Mouse (Mus musculus) cerebellum, adult 11 months (tissue): ENCODE results near the gene Extl1.

ENCODE experiments used
- DNase-seq: peaks from one replicate; pipeline ENCODE4 v3.0.0; 2022

The Extl1 gene

DNA sequence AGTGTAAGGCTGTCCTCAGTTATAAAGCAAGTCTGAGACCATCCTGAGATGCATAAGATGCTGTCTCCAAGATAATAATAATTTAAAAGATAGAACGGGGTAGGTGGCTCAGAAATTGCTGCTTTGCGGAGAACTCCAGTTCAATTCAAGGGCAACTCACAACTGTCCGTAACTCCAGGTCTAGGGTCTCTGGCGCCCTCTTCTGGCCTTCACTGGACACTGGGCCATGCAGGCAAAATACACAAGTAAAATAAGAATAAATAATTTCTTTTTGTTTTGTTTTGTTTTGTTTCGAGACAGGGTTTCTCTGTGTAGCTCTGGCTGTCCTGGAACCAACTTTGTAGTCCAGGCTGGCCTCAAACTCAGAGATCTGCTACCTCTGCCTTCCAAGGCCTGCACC lies 4.7 kb upstream of the Extl1 start:
- peak; percentile 67 for DNase-seq

GRCm38 (mm10) chr4:134387268-134387667 lies 3.6 kb upstream of the Extl1 start:
- DNase-seq, result no peak

- DNase-seq, result no peak
Observed at GRCm38 (mm10) chr4:134379510-134379909, 4.1 kb downstream of the Extl1 start.

DNA sequence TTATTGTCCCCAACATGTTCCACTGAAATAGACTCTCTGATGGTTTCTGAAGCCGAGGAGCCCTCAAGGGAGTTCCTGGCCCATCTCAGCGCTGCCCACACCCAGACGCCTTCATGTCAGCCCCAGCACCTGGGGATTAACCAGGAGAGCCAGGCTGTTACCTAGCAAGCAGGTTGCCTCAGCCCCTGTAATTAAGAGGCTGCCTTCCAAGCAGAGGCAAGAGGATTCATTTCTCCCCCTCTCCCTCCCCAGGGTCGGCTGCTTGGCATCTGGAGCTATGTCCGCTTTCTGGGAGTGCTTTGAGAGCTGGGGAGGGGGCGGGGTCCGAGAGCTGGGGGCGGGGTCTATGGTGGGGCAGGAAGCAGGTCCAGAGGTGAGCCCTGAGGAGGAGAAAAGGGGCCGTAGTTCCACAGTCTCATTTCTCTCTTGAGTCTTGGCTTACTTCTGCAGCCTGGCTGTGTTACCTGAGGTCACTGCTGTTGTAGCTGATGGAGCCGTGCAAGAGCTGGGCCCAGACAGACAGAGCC lies 5.5 kb downstream of the Extl1 start:
- no peak for DNase-seq

- DNase-seq, result no peak
Observed at GRCm38 (mm10) chr4:134374306-134374705, 9.3 kb downstream of the Extl1 start.

GRCm38 (mm10) chr4:134373295-134373694 lies 10.4 kb downstream of the Extl1 start:
- no peak for DNase-seq

GRCm38 (mm10) chr4:134372294-134372747 lies 11.3 kb downstream of the Extl1 start:
- DNase-seq, result peak; percentile 82

DNA sequence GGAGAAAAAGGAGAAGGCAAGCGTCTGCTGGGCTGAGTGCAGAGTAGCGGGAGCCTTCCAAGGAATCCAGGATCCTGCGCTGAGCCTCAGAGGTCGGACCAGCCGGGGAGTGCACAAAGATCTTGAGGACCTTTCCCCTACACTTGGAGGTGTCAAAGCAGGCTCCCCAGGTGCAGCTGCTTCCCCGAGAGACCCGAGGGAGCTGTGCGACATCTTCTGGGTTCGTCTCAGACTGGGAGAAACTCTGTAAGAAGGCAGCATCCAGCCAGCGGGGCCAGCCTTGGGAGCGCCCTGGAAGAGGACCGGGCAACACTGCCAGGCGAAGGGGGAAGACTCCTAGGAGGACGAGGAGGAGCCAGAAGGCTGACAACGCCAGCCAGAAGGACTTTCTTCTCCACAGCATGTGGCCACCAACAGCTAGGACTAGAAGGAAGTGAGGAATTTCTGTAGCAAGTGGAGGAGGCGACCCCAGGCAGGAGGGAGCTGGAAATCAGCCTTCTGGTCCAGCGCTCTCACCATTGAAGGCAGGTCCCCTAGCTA lies 12.3 kb downstream of the Extl1 start:
- no peak for DNase-seq

DNA sequence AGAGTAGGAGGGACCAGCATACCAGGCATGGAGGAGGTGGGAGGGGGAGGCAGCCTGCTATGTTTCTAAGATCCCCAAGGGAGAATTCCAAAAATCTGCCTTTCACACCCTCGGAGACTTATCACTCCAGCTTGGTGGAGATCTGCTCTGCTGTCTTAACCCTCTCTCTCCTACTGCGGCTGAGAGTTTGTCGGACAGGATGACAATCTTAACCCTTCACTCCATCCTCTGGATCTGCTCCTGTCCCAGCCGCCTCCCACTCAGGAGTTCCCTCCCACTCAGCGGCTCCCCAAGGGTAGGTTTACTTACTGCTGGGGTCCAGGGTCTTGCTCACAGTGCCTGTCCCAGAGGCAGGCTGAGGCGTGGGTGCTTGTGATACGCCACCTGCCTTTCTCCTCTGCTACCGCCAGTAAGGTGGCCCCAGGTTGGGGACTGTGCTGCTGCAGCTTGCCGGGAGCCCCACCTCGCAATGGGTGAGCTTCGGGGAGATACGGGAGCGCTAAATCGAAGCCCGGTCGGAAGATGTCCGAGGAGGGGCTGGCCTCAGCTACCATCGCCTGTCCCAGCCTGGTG lies 12.9 kb downstream of the Extl1 start:
- DNase-seq, result no peak

- DNase-seq, result no peak
Observed at GRCm38 (mm10) chr4:134365280-134365679, 18.4 kb downstream of the Extl1 start.

DNA sequence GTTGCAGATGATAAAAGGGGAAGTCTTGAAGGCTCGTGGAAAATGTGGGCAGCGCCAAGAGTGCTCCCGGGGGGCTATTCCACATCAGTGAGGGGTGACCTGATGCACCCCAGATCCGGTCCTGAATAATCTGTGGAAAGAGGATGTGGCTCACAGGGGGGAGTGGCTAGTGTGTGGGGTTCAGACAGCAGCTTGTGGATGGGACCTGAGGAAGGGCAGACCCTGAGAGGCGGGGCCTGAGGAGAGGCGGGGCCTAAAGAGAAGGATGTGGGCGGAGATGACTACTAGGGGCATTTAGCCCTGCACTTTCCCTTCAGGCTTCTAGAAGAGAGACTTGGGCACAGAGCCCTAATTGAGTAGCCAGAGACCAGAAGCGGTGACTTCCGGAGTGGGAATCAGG lies 21.1 kb downstream of the Extl1 start:
- no peak for DNase-seq

- DNase-seq, result no peak
Observed at GRCm38 (mm10) chr4:134362124-134362523, 21.5 kb downstream of the Extl1 start.

- DNase-seq, result no peak
Observed at GRCm38 (mm10) chr4:134361215-134361614, 22.4 kb downstream of the Extl1 start.

DNA sequence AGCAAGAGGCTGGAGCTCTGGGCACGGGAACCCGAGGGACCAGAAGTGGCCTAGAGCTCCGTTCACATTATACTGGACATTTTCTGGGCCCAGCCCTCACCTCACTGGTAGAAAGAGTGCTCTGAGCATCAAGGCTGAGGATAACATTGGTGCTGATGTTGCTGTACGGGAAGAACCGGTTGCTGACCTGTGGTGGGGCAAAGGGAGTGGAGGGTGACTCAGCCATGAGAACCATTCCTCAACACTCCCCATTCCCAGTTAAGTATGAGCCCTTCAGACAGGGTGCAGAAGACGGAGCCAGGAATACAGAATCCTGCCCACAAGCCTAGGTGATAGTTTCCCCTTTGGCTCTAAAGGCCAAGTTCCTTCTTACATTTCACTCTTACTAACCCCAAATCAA lies 24.0 kb downstream of the Extl1 start:
- no peak for DNase-seq

GRCm38 (mm10) chr4:134357461-134357771 lies 26.2 kb downstream of the Extl1 start:
- no peak for DNase-seq

- peak; percentile 71 for DNase-seq
Observed at GRCm38 (mm10) chr4:134356591-134357460, 26.8 kb downstream of the Extl1 start.

DNA sequence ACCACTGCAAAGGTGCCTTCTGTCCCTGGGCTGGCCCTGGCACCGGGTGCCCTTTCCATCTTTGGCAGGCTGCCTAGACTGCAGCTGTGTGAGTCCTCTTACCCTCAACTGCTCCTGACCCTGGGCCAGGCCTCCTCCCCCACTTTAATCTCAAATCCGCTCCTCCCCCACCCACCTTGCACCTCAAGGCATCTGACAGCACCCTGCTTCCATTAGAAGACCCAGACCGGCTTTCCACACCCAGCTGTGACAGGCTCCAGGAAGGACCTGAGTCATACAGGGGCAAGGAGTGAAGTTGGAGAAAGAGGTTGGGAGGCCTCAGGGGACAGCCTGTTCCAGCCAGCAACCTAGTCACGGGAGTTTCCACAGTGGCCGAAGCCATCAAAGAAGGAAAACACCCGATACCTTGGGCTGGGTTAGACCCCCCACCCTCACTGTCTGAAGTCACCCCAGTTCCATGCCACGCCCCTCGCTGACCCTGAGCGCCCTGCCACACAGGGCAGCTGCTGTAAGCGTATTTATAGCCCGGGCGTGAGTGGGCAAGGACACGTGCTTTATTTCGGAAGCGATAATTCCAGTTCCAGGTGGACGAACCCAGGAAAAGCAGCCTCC lies 27.7 kb downstream of the Extl1 start:
- DNase-seq, result no peak

- DNase-seq, result no peak
Observed at GRCm38 (mm10) chr4:134353527-134354409, 29.9 kb downstream of the Extl1 start.

DNA sequence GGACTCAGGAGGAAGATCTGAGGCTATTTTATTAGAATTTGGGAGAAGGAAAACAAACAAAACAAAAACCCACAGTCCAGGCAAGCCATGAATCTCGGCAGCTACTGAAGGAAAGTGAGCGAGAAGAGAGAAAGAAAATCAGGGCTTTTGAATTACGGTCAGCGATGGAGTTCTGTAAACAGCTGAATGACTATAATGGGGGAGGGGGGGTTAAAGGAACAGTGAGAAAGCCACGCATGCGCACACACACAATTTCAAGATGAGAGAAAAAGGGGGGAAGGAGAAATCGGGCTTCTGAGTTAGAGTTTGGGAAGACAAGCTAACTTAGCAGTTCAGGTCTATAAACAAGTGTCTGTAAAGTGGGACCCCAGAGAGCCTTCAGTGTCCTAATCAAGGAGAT lies 30.7 kb downstream of the Extl1 start:
- no peak for DNase-seq

- DNase-seq, result no peak
Observed at GRCm38 (mm10) chr4:134352261-134352707, 31.4 kb downstream of the Extl1 start.

DNA sequence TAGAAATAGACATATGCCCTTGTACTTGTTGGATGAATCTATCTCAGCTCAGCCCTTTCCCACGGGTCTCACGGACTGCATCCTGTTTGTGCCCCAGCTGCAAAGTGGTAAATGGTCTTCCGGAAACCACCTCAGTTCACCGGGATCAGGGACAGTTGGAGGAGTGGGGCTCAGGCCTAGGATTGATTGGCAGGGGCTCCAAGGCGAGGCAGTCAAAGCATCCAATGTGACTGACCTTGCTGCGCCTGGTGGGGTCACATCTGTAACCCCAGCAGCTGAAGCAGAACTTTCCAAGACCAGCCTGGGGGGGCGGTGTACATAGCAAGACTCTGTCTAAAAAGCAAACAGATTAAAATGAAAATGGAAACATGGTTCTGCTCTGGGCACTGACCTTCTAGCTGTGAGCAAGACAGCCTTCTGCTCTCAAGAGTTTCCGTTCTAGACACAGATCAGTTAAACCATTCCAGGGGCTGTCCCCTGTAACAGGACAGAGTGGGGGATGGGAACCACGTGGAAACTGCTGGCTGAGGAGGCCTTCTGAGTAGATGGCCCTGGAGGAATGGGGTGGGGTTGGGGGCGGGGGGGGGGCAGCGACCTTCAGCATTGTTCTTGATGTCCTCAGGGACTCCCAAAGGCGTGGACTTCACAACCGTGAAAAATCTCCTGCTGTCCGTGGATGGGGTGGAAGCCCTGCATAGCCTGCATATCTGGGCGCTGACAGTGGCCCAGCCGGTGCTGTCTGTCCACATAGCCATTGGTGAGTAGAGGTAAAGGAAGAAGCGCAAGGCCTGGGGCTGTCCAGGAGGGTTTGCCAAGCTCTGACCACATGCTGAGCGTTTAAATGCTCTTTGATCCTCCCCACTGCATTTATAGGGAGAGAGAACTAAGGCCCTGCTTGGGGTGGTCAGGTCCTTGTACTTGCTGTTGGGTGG lies 32.1 kb downstream of the Extl1 start:
- no peak for DNase-seq
